Mouse (Mus musculus) stomach, postnatal 0 days (tissue): ENCODE measurements around the gene Olfr402. TPM values are rescaled to one million over a fixed set of nuclear protein-coding genes. Genes with fewer than 3 reads are reported as not detected.
"Not testable (repeated sequence)": the region's sequence is repeated elsewhere in the genome, so short reads cannot be mapped to it uniquely, and the experiment has no call there.

Experiments used
- ATAC-seq: fragments of 200-750 bp; cut with Nextera tagmentation; 2 replicates; pipeline ENCODE4 v1.8.0; 2017; ENCODE audit not compliant: low FRiP score, low TSS enrichment
- DNase-seq: peaks from one replicate; pipeline ENCODE4 v3.0.0-alpha.2; 2016; ENCODE audit warnings: low spot score
- H3K27ac ChIP-seq: fragments of 300-500 bp; sonication (generic); replicated peaks from 2 replicates; pipeline ENCODE4 v1.5.1; 2014; ENCODE audit warnings: mild to moderate bottlenecking, control low read depth
- H3K27me3 ChIP-seq: fragments of 300-500 bp; sonication (generic); 2 replicates; pipeline ENCODE4 v1.6.1; 2014; ENCODE audit warnings: low read length; ENCODE audit not compliant: control insufficient read depth, insufficient read depth
- H3K36me3 ChIP-seq: fragments of 300-500 bp; sonication (generic); 2 replicates; pipeline ENCODE4 v1.6.1; 2014; ENCODE audit warnings: low read length, mixed read lengths; ENCODE audit not compliant: control insufficient read depth, insufficient read depth
- H3K4me1 ChIP-seq: fragments of 300-500 bp; sonication (generic); replicated peaks from 2 replicates; pipeline ENCODE4 v1.6.1; 2014; ENCODE audit warnings: antibody characterized with exemption; ENCODE audit not compliant: control insufficient read depth, insufficient read depth
- H3K4me2 ChIP-seq: fragments of 300-500 bp; sonication (generic); replicated peaks from 2 replicates; pipeline ENCODE4 v1.6.1; 2014; ENCODE audit warnings: low read depth, mild to moderate bottlenecking, control low read depth, moderate library complexity
- H3K4me3 ChIP-seq: fragments of 300-500 bp; sonication (generic); 2 replicates; pipeline ENCODE4 v1.5.1; 2014; ENCODE audit warnings: low read depth, low read length, control low read depth
- H3K9ac ChIP-seq: fragments of 300-500 bp; sonication (generic); 2 replicates; pipeline ENCODE4 v1.6.1; 2014; ENCODE audit warnings: mild to moderate bottlenecking, low read length, control low read depth, mixed read lengths
- H3K9me3 ChIP-seq: fragments of 300-500 bp; sonication (generic); 2 replicates; pipeline ENCODE4 v1.6.1; 2016; ENCODE audit warnings: low read length; ENCODE audit not compliant: control insufficient read depth
- CTCF ChIP-seq: IDR thresholded peaks from 2 replicates; pipeline ENCODE4 v1.5.1; 2016; ENCODE audit warnings: antibody characterized with exemption, low read depth, mild to moderate bottlenecking, moderate library complexity
- EP300 ChIP-seq: optimal IDR thresholded peaks from 2 replicates; pipeline ENCODE3; 2016; ENCODE audit warnings: antibody characterized with exemption
- WGBS: fragments of 180-500 bp; shearing (Covaris S2); extraction: QIAGEN DNeasy Blood & Tissue Kit; methylation state at CpG from one replicate; pipeline ENCODE4 v1.1.7; 2014; 5-methylcytosine and 5-hydroxymethylcytosine counted together
- polyA plus RNA-seq: library from polyadenylated mRNA; unstranded; fragments of >200 nt; fragmentation: Nextera tagmentation; extraction: Ambion mirVana; gene quantifications from 2 replicates; pipeline ENCODE4 v1.2.1, GENCODE M21; 2015

Gene Olfr402
- not detected in 2 replicates for polyA plus RNA-seq

GRCm38 (mm10) chr11:74153229-74153628, at the start of gene Olfr402:
Olfr402 (plus strand) TSS chr11:74153529.
- no peak within 1 kb of the TSS for H3K27ac ChIP-seq
- H3K9me3 ChIP-seq: no peaks in the 10 kb centered on the region
- ATAC-seq: no peak
- H3K36me3 ChIP-seq: no peaks in the 10 kb centered on the region
- WGBS: 55% methylated on average over 3 of the region's 3 CpGs
- no peak within 1 kb of the TSS for H3K4me3 ChIP-seq
- no peak within 1 kb of the TSS for H3K9ac ChIP-seq
- H3K4me1 ChIP-seq: no peaks in the 10 kb centered on the region
- no peaks in the 10 kb centered on the region for H3K27me3 ChIP-seq
- DNase-seq: no peak
- H3K4me2 ChIP-seq: no peak within 1 kb of the TSS
- no peak for TF ChIP-seq EP300
- TF ChIP-seq CTCF: no peak

DNA sequence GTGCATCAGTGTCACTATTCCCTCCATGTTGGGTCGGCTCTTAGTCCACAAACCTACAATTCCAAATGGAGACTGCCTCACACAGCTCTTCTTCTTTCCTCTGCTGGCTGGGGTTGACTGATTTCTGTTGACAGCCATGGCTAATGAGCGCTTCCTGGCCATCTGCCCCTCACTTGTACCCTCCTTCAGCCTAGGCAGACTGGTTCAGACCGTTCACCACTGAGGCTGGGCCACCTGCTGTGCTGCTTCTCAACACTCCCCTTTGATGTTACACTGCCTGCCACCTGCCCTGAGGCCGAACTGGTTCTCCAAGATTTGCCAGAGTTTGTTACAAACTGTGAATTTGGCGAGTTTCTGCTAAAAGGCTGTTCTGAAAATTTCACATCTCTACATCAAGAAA, 48.3 kb upstream of the Olfr402 start:
- no peaks in the 10 kb centered on the region for H3K4me1 ChIP-seq
- TF ChIP-seq EP300: no peak
- no peak for TF ChIP-seq CTCF
- no peak for ATAC-seq
- no peaks in the 10 kb centered on the region for H3K9me3 ChIP-seq
- H3K27ac ChIP-seq: no peak overlapping the region
- H3K27me3 ChIP-seq: no peaks in the 10 kb centered on the region
- DNase-seq: no peak
- H3K9ac ChIP-seq: no peak overlapping the region
- H3K36me3 ChIP-seq: no peaks in the 10 kb centered on the region
- H3K4me3 ChIP-seq: no peak overlapping the region
- H3K4me2 ChIP-seq: no peak overlapping the region
- 25% methylated on average over 5 of the region's 5 CpGs for WGBS

DNA sequence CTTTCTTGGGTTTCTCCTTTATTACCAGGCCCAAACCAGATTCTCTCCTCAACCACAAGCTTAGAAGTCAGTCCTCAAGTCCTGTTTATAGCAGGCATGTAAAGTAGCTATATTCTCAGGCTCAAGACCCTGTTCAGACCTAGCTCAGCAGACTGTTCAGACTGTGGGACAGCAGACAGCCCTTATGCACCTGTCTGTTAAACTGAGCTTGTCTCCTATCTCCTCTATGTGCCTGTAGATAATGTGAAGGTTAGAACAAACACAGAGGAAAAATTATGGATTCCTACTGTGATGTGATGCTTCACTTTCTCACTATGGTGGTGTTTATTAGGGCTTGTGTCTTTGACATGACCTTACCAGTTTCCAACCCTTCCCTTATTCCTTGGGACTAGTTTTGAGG, 39.9 kb upstream of the Olfr402 start, which contains the start of gene Olfr401:
Gene Olfr401, plus strand, starts transcription at position 301 of the 400 bp plus-strand sequence.
- DNase-seq: no peak
- Histone ChIP-seq H3K9ac (no peak within 1 kb of the TSS), H3K4me1 (no peaks in the 10 kb centered on the region), H3K36me3 (no peaks in the 10 kb centered on the region), H3K27ac (no peak within 1 kb of the TSS), H3K4me3 (no peak within 1 kb of the TSS), H3K9me3 (no peaks in the 10 kb centered on the region), H3K4me2 (no peak within 1 kb of the TSS), H3K27me3 (no peaks in the 10 kb centered on the region)
- TF ChIP-seq CTCF: no peak
- no peak for TF ChIP-seq EP300
- no peak for ATAC-seq

DNA sequence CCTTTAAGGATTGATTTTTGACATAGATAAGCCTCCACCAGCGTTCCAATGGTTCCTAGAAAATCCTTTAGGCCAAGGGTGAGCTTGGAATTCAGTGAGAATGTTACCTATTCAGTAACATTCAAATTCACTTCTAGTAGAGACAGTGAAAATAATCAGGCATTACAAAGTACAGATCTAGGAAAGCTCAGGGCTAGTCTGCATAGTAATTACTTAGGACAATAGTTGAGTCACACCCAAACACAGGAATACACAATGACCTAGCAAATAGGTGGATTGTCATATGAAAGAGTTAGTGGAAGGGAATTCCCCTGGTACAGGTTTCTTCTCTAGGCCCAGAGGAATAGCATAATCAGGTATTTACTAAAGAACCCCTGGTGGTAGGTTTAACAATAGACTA, 13.3 kb upstream of the Olfr402 start:
- WGBS: 39% methylated on average over 1 of the region's 1 CpGs
- not testable (repeated sequence) for H3K36me3 ChIP-seq, H3K27me3 ChIP-seq, H3K9ac ChIP-seq, H3K4me1 ChIP-seq, H3K4me3 ChIP-seq, H3K9me3 ChIP-seq, DNase-seq, H3K4me2 ChIP-seq, ATAC-seq, H3K27ac ChIP-seq

GRCm38 (mm10) chr11:74145866-74146265, 7.5 kb upstream of the Olfr402 start:
- Histone ChIP-seq H3K4me1 (no peaks in the 10 kb centered on the region), H3K27me3 (no peaks in the 10 kb centered on the region), H3K27ac (no peak overlapping the region), H3K9me3 (no peaks in the 10 kb centered on the region), H3K9ac (no peak overlapping the region), H3K4me3 (no peak overlapping the region), H3K36me3 (no peaks in the 10 kb centered on the region), H3K4me2 (no peak overlapping the region)
- no peak for DNase-seq
- ATAC-seq: no peak
- no peak for TF ChIP-seq EP300
- TF ChIP-seq CTCF: no peak

- H3K36me3 ChIP-seq: no peaks in the 10 kb centered on the region
- H3K27me3 ChIP-seq: no peaks in the 10 kb centered on the region
- ATAC-seq (no peak), DNase-seq (no peak)
- H3K4me3 ChIP-seq: no peak overlapping the region
- no peak overlapping the region for H3K4me2 ChIP-seq
- H3K9me3 ChIP-seq: no peaks in the 10 kb centered on the region
- no peaks in the 10 kb centered on the region for H3K4me1 ChIP-seq
- H3K9ac ChIP-seq: no peak overlapping the region
- H3K27ac ChIP-seq: no peak overlapping the region
- TF ChIP-seq EP300: no peak
- TF ChIP-seq CTCF: no peak
Measured at GRCm38 (mm10) chr11:74168771-74169170, 15.4 kb downstream of the Olfr402 start.
